Mouse (Mus musculus): ENCODE results near the gene Nudcd2.

- TF ChIP-seq CTCF (IDR thresholded peaks at IDR 0.05; ENCODE audit: borderline replicate concordance, control insufficient read depth, extremely low read depth, insufficient read depth, low read length, poor library complexity) (no peak), POLR2A (IDR thresholded peaks at IDR 0.05; ENCODE audit: control insufficient read depth, extremely low read depth, insufficient read depth, low read length, poor library complexity) (no peak)
Observed at GRCm38 (mm10) chr11:40763395-40763794, 29.9 kb downstream of the Nudcd2 start.
